Mouse (Mus musculus) B cell, adult 2 months (primary cell): Measurements from ENCODE around the gene Itgb1.
A peak's percentile ranks its signal among the peaks of the same experiment; 100 is the strongest.

ENCODE experiments used
- DNase-seq, 2 experiments: peaks; one replicate each; pipeline ENCODE4 v3.0.0; 2022

Gene Itgb1

DNA sequence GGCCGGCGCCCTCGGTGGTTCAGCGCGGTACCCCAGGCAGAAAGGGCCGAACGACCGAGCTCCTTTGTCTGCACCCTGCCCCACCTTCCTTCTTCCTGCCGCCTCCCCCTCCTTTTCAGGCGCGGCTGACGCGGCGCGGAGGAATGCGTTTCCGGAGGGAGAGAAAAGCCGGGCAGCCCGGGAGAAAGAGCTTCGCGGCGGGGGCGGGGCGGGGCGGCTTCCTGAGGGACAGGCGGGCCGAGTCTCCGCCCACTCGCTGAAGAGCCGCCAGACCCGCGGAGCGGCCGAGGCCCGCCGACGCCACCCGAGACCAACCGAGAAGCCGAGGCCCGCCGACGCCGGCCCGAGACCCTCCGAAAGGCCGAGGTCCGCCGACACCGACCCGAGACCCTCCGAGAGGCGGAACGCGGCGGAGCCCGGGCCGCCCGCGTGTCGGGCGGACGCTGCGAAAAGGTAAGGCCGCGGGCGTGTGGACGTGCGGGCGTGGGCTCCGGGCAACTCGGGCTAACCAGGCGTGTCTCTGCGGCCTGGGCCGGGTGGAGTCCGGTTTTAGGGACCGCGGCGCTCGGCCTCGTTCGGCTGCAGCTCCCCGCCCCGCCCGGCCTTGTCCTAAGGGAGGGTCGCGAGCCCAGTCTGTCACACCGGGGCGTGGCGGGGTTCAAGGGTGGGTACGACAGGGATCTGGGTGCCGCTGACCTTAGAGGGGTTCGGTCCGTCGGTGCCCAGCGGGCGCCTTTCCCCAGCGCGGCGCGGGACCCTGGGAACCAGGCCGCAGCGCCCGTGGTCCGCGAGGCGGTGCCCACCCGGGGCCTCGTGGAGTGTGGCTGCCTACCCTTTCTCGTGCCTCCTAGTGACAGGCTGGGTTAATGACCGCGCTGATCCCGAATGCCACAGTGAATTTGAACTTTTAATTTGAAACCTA is at the start of gene Itgb1:
Itgb1 (plus strand) TSS at position 148 of the 922 bp plus-strand sequence.
- peak; percentile 67 to 70 for DNase-seq

GRCm38 (mm10) chr8:128643104-128643503 is 42.4 kb upstream of the Itgb1 start:
- DNase-seq = no peak

DNA sequence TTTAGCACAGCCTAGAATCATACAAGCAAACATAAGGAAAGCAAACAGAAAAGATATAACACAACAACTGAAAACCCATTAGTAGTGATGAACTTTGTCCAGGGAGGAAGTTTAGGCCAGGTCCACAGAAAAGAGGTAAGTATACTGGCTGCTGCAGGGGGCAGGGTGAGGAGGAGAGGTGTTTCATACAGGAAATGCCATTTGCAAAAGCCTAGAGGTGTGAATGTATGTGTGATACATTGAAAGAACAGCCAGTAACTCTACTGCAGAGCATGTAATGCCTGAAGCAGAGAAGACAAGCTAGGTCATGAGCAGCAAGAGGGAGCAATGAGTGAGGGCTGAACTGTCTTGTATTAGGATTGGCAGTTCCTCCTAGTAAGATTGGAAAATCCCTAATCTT is 40.0 kb upstream of the Itgb1 start:
- no peak for DNase-seq

- no peak for DNase-seq
Observed at GRCm38 (mm10) chr8:128646456-128646855, 39.0 kb upstream of the Itgb1 start.

- DNase-seq = no peak
Observed at GRCm38 (mm10) chr8:128648071-128648470, 37.4 kb upstream of the Itgb1 start.

DNA sequence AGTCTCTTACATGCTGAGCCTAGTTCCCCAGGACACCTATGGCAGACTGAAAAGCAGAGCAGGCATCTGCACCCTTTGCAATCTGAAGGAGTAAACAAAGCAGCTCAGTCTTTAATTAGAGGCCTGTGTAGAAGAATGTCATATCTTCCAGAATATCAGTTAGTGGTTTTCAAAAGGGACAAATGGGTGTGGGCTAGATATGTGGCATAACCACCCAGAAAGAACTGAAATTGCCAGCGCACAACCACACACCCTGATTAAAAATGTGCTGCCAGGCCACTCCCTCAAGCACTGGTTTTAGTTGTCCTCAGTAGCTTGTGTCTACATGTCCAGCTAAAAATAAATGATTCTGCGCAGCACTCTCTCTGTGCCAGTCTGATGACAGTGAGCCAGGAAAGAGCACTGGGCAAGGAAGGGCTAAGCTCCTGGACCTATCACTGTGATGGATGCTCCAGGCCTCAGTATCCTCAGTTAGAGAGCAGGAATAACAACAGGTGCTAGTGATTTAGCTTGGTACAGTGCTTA is 35.1 kb upstream of the Itgb1 start:
- no peak for DNase-seq

- DNase-seq = peak in 1 of 2 experiments; percentile 5
Observed at GRCm38 (mm10) chr8:128652399-128653109, 32.9 kb upstream of the Itgb1 start.

DNA sequence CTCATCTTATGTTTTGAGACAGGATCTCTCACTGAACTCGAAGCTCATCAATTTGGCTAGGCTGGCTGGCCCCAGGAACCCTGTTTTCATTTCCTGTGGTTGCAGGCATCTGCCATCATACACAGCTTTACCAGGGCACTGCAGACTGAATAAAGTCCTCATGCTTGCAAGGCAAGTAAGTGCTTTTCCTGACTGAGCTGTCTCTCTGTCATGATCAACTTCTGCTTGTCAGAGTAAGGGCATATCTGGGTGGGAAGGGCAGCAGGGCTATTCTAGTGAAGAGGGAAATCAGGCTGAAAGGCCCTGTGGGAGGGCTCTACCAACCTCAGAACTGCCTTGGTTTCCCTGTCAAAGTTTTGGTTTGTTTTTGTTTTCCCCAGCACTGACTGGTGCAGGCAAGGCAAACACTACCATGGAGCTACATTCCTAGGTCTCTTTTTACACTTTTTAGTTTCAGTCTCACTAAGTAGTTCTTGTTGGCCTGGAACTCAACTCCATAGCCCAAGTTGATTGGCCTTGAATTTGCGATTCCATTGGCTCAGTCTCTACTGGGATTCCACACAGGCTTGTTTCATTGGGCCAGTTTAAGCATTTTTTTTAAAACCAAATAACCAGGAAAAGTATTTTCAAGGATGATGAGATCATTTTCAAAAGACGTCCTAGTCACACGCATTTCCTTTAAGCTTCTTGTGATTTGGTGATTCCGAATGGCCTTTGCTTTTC is 31.7 kb upstream of the Itgb1 start:
- no peak for DNase-seq

DNA sequence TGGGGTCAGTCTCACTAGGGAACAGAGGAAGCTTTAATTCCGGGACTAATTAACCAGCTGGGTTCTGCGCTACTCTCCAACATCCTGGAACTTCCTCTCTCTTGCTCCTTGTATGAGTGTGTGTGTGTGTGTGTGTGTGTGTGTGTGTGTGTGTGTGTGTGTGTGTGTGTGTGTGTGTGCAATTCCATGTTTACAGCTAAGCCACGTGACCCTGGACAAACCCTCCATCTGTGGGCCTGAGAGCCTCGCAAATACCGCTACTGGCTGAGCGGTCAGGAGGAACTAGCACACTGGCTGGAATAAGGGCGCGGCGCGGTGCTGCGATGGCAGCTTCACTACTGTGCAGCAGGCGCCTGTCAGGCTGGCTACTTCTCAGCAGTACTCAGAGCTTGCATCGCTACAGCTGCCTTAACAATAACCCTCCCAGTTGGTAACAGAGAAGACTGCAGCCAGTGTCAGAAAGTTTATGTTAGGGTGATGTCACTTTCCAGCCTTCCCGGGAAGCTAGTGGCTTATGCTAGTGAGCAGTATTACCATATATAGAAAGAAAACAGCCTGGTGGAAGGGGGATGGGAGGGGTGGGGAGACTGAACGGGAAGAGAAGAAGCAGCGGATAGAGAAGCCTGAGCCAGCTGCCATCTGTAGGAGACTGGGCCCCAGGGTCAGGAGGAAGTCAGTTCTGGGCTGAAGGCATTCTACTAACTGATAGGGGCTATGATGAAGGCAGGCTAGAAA is 30.9 kb upstream of the Itgb1 start:
- DNase-seq = peak in 1 of 2 experiments; percentile 3

GRCm38 (mm10) chr8:128662144-128662543 is 23.3 kb upstream of the Itgb1 start:
- no peak for DNase-seq

GRCm38 (mm10) chr8:128662696-128663095 is 22.8 kb upstream of the Itgb1 start:
- no peak for DNase-seq

DNA sequence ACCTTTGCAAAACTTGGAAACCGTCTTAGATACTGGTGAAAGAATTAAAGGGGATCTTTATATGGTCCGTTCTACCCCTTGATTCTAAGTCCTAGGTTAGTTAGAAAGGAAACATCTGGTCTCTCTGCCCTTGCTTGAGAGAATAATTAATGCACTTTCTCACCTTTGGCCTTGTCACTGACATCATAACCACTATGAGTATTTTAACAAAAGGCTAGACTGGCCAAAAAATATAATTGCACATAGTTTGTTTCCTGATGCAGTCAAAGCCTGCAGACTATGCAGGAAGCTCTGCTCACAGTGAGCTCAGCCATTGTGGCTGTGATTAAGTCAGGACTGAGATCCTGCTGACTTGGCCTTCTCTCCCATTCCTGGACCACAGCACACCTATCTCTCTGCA is 22.3 kb upstream of the Itgb1 start:
- no peak for DNase-seq

DNA sequence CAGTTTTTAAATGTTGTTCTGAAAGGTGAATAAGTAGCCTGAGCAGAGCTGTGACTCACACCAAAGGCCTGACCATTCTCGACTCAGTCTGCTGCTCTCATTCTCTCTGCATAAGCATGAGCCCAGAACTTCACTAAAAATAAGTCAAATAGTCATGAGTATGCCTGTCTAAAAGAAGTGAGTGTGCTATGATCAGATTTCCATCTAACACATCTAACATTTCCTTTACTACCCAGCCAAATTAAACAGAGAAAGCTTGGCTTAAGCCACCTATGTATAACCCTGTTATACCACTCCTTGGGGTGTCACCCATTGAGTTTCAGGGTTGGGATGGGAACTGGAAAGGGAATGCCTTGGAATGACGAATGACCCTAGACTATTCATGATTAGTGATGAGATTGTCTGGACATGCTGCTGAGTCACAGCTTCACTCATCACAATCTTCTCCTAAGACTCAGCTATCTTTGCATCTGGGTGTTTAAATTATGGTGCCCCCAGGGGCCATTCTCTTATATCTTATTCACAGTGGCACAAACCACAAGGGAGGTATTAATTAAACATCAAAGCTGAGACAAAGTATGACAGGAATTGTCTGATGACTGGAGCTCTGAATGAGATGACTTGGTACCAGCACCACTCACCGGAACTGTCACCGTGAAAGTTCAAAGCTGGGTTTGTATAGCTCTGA is 18.7 kb upstream of the Itgb1 start:
- no peak for DNase-seq

DNA sequence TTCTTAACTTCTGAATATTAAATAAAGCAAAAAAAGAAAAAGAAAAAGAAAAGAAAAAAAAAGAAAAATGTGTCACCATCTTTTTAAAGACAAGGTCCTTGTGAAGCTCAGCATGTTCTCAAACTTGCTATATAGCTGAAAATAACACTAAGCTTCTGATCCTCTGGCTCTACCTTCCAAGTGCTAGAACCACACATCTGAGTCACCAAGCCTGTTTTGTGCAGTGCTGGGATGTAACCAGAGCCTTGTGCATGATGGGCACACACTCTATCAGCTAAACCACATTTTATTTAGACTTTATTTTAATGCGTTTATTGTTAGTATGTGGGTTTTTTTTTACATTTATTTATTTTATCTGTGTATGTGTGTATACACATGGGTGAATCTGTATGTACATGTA is 13.6 kb upstream of the Itgb1 start:
- no peak for DNase-seq

GRCm38 (mm10) chr8:128672441-128672840 is 13.0 kb upstream of the Itgb1 start:
- no peak for DNase-seq

- DNase-seq = no peak
Observed at GRCm38 (mm10) chr8:128672950-128673349, 12.5 kb upstream of the Itgb1 start.

GRCm38 (mm10) chr8:128675848-128676629 is 9.4 kb upstream of the Itgb1 start:
- no peak for DNase-seq

DNA sequence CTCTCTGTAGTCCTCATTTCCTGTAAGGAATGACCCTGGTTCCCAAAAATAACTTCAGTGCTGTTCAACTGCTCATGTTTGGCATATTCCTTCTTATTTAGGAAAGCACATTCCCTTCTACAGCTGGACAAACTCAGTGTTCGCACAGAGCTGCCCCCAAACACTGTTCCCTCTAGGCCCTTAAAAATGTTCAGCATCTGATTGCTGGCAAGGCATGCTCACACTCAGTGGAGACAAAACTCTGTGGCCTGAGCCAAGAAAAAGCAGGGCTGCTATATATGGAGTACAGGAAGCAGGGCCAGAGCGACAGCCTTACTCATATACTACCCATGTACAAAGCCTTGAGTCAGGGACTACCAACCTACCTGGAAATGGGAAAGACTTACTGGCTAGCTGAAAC is 5.5 kb upstream of the Itgb1 start:
- no peak for DNase-seq

DNA sequence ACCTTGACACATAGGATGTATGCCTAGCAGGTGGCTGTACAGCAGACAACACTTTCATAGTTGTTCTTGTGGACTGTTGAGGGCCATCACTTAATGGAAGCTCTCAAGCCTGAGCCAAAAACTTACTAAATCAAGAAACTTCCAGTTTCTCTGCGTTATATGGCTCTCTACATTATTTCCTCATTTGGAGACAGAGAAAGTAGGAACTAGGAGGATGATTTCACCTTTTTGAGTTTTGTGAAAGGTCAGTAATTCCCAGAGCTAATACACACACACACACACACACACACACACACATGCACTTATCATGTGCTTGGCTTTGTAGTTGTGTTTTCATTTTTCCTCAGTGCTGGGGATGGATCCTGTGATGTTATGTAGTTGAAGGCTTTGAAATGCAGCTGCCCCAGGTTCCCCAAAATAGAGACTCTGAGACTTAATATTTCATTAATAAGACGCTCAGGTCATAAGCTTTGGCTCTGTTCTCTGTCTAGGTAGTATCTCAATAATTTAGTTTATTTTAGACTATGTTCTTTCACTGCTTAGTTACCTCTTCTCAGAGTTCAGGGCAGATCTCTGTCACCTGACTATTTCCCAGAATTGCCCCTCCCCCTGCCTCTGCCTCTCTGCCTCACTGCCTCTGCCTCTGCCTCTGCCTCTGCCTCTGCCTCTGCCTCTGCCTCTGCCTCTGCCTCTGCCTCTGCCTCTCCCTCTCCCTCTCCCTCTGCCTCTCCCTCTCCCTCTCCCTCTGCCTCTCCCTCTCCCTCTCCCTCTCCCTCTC is 4.7 kb upstream of the Itgb1 start:
- DNase-seq = no peak

DNA sequence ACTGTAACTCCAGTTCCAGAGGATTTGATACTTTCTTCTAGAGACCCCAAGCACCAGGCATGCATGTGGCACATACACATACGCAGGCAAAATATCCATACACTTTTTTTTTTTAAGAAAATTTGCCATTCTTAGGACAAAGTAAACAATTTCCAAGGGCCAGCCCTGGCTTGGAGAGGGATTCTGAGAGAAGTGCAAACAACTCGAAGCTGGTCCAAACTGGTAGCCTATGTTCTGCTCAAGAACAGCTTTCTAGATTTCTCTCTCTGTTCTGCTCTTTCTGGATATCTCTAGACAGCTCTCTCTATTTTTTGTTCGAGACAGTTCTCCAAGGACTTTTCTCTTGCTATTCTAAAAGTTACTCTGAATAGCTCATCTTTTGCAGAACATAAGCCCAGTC is 3.5 kb upstream of the Itgb1 start:
- DNase-seq = no peak
